Mouse (Mus musculus) olfactory bulb, adult 2 months (tissue): ENCODE results near the gene Gm49661.

ENCODE experiments used
- CTCF ChIP-seq: fragments of 200-500 bp; IDR thresholded peaks from 2 replicates; pipeline ENCODE4 v1.5.1; 2012; ENCODE audit warnings: low read depth, mild to moderate bottlenecking, low read length, moderate library complexity; ENCODE audit not compliant: insufficient read depth
- POLR2A ChIP-seq: fragments of 200-500 bp; IDR thresholded peaks from 2 replicates; pipeline ENCODE4 v1.6.1; 2012; ENCODE audit warnings: mild to moderate bottlenecking, low read depth, low read length, moderate library complexity; ENCODE audit not compliant: insufficient read depth

GRCm38 (mm10) chr8:84968650-84969049, 583 bp downstream of the Gm49661 start:
- TF ChIP-seq CTCF (no peak), POLR2A (no peak)
